8 mouse cellular contexts compared by ENCODE assay signal in genomic region chr3:108017473-108018189, GRCm38 (mm10). TPM values are rescaled to one million over a fixed set of nuclear protein-coding genes. Genes with fewer than 3 reads are reported as not detected.
A peak's percentile ranks its signal among the peaks of the same experiment; 100 is the strongest.
DNase-seq lines count a peak whose midpoint lies in the region; ATAC-seq and TF ChIP-seq lines count a peak whose summit lies in the region.

Gene Gstm1, minus strand, starts transcription at chr3:108017973.

- peaks cover 14% of the 10 kb centered on the region for H3K4me1 ChIP-seq in forebrain, embryonic 12.5 days
- H3K4me1 ChIP-seq in heart, postnatal 0 days (ENCODE audit: control insufficient read depth, insufficient read depth) = peaks cover 18% of the 10 kb centered on the region; the same call in 1 of the 2 replicates
- H3K4me1 ChIP-seq in liver, embryonic 16.5 days (ENCODE audit: control insufficient read depth, low read depth, low read length) = peaks cover 15% of the 10 kb centered on the region
- peaks cover 25% of the 10 kb centered on the region for H3K4me1 ChIP-seq in neural tube, embryonic 13.5 days (replicated peaks)
- peaks cover 8% of the 10 kb centered on the region for H3K4me1 ChIP-seq in testis, adult 2 months (ENCODE audit: control insufficient read depth, insufficient read depth, low read length)

- TF ChIP-seq EP300 in heart, postnatal 0 days (IDR thresholded peaks at IDR 0.05; ENCODE audit: low read depth) = 0 out of 2 replicates have a peak, but pooled peaks have one; percentile 23

- ATAC-seq in forebrain, embryonic 12.5 days (ENCODE audit: low FRiP score) = peak; percentile 97
- ATAC-seq in heart, postnatal 0 days (ENCODE audit: insufficient read depth, low read depth) = peak; percentile 97
- ATAC-seq in liver, embryonic 16.5 days (ENCODE audit: low read depth) = peak; percentile 93
- ATAC-seq in neural tube, embryonic 13.5 days (ENCODE audit: low read depth) = peak; percentile 95

- TF ChIP-seq CTCF in heart, postnatal 0 days (IDR thresholded peaks at IDR 0.05; ENCODE audit: low read depth) = peak; percentile 96
- TF ChIP-seq CTCF in testis, adult 2 months (IDR thresholded peaks at IDR 0.05; ENCODE audit: control insufficient read depth, insufficient read depth, insufficient replicate concordance, low read depth, low read length) = peak; percentile 67; the same call in 1 of the 2 replicates

- H3K27ac ChIP-seq in forebrain, embryonic 12.5 days = peak within 1 kb of the TSS; percentile 74
- peak within 1 kb of the TSS; percentile 98 for H3K27ac ChIP-seq in heart, postnatal 0 days (ENCODE audit: low read depth)
- peak within 1 kb of the TSS; percentile 77 for H3K27ac ChIP-seq in liver, embryonic 16.5 days (ENCODE audit: low read length)
- H3K27ac ChIP-seq in neural tube, embryonic 13.5 days (replicated peaks) = peak within 1 kb of the TSS; percentile 85
- peak within 1 kb of the TSS; percentile 93 for H3K27ac ChIP-seq in testis, adult 2 months (ENCODE audit: control insufficient read depth, insufficient read depth, low read depth, low read length)

- peak; percentile 68 for TF ChIP-seq POLR2A in testis, adult 2 months (IDR thresholded peaks at IDR 0.05; ENCODE audit: control insufficient read depth, low read depth, low read length)

- H3K36me3 ChIP-seq in forebrain, embryonic 12.5 days (replicated peaks) = no peaks in the 10 kb centered on the region
- no peaks in the 10 kb centered on the region for H3K36me3 ChIP-seq in heart, postnatal 0 days (replicated peaks; ENCODE audit: control insufficient read depth, insufficient read depth, low read length)
- H3K36me3 ChIP-seq in liver, embryonic 16.5 days (ENCODE audit: control insufficient read depth, insufficient read depth) = no peaks in the 10 kb centered on the region
- H3K36me3 ChIP-seq in neural tube, embryonic 13.5 days = no peaks in the 10 kb centered on the region
- H3K36me3 ChIP-seq in testis, adult 2 months (ENCODE audit: control insufficient read depth, insufficient read depth, low read length) = no peaks in the 10 kb centered on the region

- H3K9me3 ChIP-seq in forebrain, embryonic 12.5 days = no peaks in the 10 kb centered on the region
- H3K9me3 ChIP-seq in heart, postnatal 0 days (replicated peaks; ENCODE audit: control insufficient read depth, low read length) = no peaks in the 10 kb centered on the region
- H3K9me3 ChIP-seq in liver, embryonic 16.5 days (replicated peaks; ENCODE audit: control insufficient read depth, low read length) = no peaks in the 10 kb centered on the region
- H3K9me3 ChIP-seq in neural tube, embryonic 13.5 days = no peaks in the 10 kb centered on the region

- H3K4me2 ChIP-seq in forebrain, embryonic 12.5 days = peak within 1 kb of the TSS; percentile 77
- H3K4me2 ChIP-seq in heart, postnatal 0 days (ENCODE audit: low read depth, low read length) = peak within 1 kb of the TSS; percentile 71
- peak within 1 kb of the TSS; percentile 61 for H3K4me2 ChIP-seq in liver, embryonic 16.5 days (ENCODE audit: low read depth, low read length)
- peak within 1 kb of the TSS; percentile 84 for H3K4me2 ChIP-seq in neural tube, embryonic 13.5 days

- H3K9ac ChIP-seq in forebrain, embryonic 12.5 days = peak within 1 kb of the TSS; percentile 58
- H3K9ac ChIP-seq in heart, postnatal 0 days (replicated peaks; ENCODE audit: low read depth, low read length) = peak within 1 kb of the TSS; percentile 59
- H3K9ac ChIP-seq in liver, embryonic 16.5 days (ENCODE audit: low read depth, low read length) = peak within 1 kb of the TSS; percentile 36
- H3K9ac ChIP-seq in neural tube, embryonic 13.5 days = peak within 1 kb of the TSS; percentile 66

- no peaks in the 10 kb centered on the region; the same call in 1 of the 2 replicates for H3K27me3 ChIP-seq in forebrain, embryonic 12.5 days
- H3K27me3 ChIP-seq in heart, postnatal 0 days (ENCODE audit: control insufficient read depth, insufficient read depth, low read length) = no peaks in the 10 kb centered on the region
- no peaks in the 10 kb centered on the region for H3K27me3 ChIP-seq in liver, embryonic 16.5 days (ENCODE audit: control insufficient read depth, insufficient read depth, low read depth, low read length)
- no peaks in the 10 kb centered on the region for H3K27me3 ChIP-seq in neural tube, embryonic 13.5 days
- H3K27me3 ChIP-seq in testis, adult 2 months (ENCODE audit: control insufficient read depth, insufficient read depth, low read length) = no peaks in the 10 kb centered on the region

- H3K4me3 ChIP-seq in forebrain, embryonic 12.5 days (replicated peaks) = peak within 1 kb of the TSS; percentile 45
- H3K4me3 ChIP-seq in heart, postnatal 0 days (ENCODE audit: low read depth, low read length) = peak within 1 kb of the TSS; percentile 48
- H3K4me3 ChIP-seq in liver, embryonic 16.5 days (ENCODE audit: low read depth, low read length) = peak within 1 kb of the TSS; percentile 48
- peak within 1 kb of the TSS; percentile 43 for H3K4me3 ChIP-seq in neural tube, embryonic 13.5 days
- peak within 1 kb of the TSS; percentile 89 for H3K4me3 ChIP-seq in testis, adult 2 months (ENCODE audit: control insufficient read depth, low read depth, low read length)

- peak; percentile 37 to 56 for DNase-seq in CD8-positive naive resting alpha-beta T cell, adult 2 months (ENCODE audit: low read depth in 2 of 2, low spot score in 2 of 2)
- DNase-seq in c-Kit-positive CD71-positive TER-119-positive erythroid progenitor cells, embryonic 14.5 days (ENCODE audit: low spot score) = peak; percentile 54
- peak; percentile 99 for DNase-seq in heart, postnatal 0 days (ENCODE audit: low spot score)
- peak; percentile 96 to 98 for DNase-seq in kidney, postnatal 4 days

- WGBS in forebrain, embryonic 12.5 days = under 1% methylated on average over 31 of the region's 31 CpGs
- WGBS in heart, postnatal 0 days = under 1% methylated on average over 31 of the region's 31 CpGs
- under 1% methylated on average over 31 of the region's 31 CpGs for WGBS in liver, embryonic 16.5 days (ENCODE audit: insufficient replicate concordance)
- WGBS in neural tube, embryonic 13.5 days = 1% methylated on average over 31 of the region's 31 CpGs

RNA-seq across cellular contexts. Expression of gene Gstm1, which starts in this region (rescaled TPM):
- 23.7 and 29.7 TPM in 2 replicates for polyA plus RNA-seq in forebrain, embryonic 12.5 days (2016; fragmentation: Nextera tagmentation; extraction: Ambion mirVana)
- 99.4 and 111 TPM in 2 replicates for total RNA-seq in heart, postnatal 0 days (2014; rRNA removed; ENCODE audit: low replicate concordance)
- polyA plus RNA-seq in heart, postnatal 0 days (2015; fragmentation: Nextera tagmentation; extraction: Ambion mirVana) = 132 and 136 TPM in 2 replicates
- polyA plus RNA-seq in liver, embryonic 16.5 days (2015; fragmentation: Nextera tagmentation; extraction: Ambion mirVana) = 376 and 435 TPM in 2 replicates
- 67.1 and 73.6 TPM in 2 replicates for polyA plus RNA-seq in neural tube, embryonic 13.5 days (2015; fragmentation: Nextera tagmentation; extraction: Ambion mirVana)
- 547 and 702 TPM in 2 replicates for polyA plus RNA-seq in testis, adult 2 months (2012; rRNA removed)

Comparison
In these comparisons a context has a peak if more than half of its experiments do, and no peak if none do; other contexts are left out.
1. Peak in every context shown above with its lines: DNase-seq, ATAC-seq, H3K4me3 ChIP-seq and H3K27ac ChIP-seq.
2. DNase-seq: peak in every context shown above with its lines; median percentile 99 in heart, postnatal 0 days; 97 in kidney, postnatal 4 days; 54 in c-Kit-positive CD71-positive TER-119-positive erythroid progenitor cells, embryonic 14.5 days; 46 in CD8-positive naive resting alpha-beta T cell, adult 2 months.